Mouse (Mus musculus): ENCODE results near the gene Fam189b. TPM values are rescaled to one million over a fixed set of nuclear protein-coding genes. Genes with fewer than 3 reads are reported as not detected.

Gene Fam189b
- polyA plus RNA-seq, 1 experiment from 2014 or later, result 12.8 TPM

GRCm38 (mm10) chr3:89174844-89175243, 8.1 kb upstream of the Fam189b start:
- WGBS, result 94% methylated on average over 11 of the region's 11 CpGs
- Histone ChIP-seq H3K4me2 (no peak overlapping the region), H3K4me1 (peaks cover 15% of the 10 kb centered on the region), H3K9ac (no peak overlapping the region), H3K27me3 (replicated peaks) (no peaks in the 10 kb centered on the region), H3K27ac (replicated peaks) (no peak overlapping the region), H3K9me3 (no peaks in the 10 kb centered on the region), H3K36me3 (peaks cover 81% of the 10 kb centered on the region), H3K4me3 (no peak overlapping the region)
- no peak for ATAC-seq (ENCODE audit: extremely low read depth, insufficient number of reproducible peaks, low FRiP score, low TSS enrichment)

GRCm38 (mm10) chr3:89175544-89175943, 7.4 kb upstream of the Fam189b start:
- Histone ChIP-seq H3K4me1 (peaks cover 15% of the 10 kb centered on the region), H3K27me3 (replicated peaks) (no peaks in the 10 kb centered on the region), H3K36me3 (peaks cover 81% of the 10 kb centered on the region), H3K4me3 (no peak overlapping the region), H3K9ac (no peak overlapping the region), H3K27ac (replicated peaks) (no peak overlapping the region), H3K4me2 (no peak overlapping the region), H3K9me3 (no peaks in the 10 kb centered on the region)
- 91% methylated on average over 10 of the region's 10 CpGs for WGBS
- no peak for ATAC-seq (ENCODE audit: extremely low read depth, insufficient number of reproducible peaks, low FRiP score, low TSS enrichment)

GRCm38 (mm10) chr3:89176421-89176820, 6.5 kb upstream of the Fam189b start:
- Histone ChIP-seq H3K36me3 (peaks cover 81% of the 10 kb centered on the region), H3K4me1 (peaks cover 15% of the 10 kb centered on the region), H3K4me2 (no peak overlapping the region), H3K9ac (no peak overlapping the region), H3K4me3 (no peak overlapping the region), H3K9me3 (no peaks in the 10 kb centered on the region), H3K27me3 (replicated peaks) (no peaks in the 10 kb centered on the region), H3K27ac (replicated peaks) (no peak overlapping the region)
- ATAC-seq (ENCODE audit: extremely low read depth, insufficient number of reproducible peaks, low FRiP score, low TSS enrichment), result no peak
- 75% methylated on average over 7 of the region's 7 CpGs for WGBS

GRCm38 (mm10) chr3:89177242-89178106, 5.5 kb upstream of the Fam189b start, which contains the start of gene Scamp3:
Gene Scamp3, plus strand, starts transcription at chr3:89177473.
- peak within 1 kb of the TSS; percentile 92 for H3K9ac ChIP-seq
- H3K4me1 ChIP-seq, result peaks cover 18% of the 10 kb centered on the region
- peak within 1 kb of the TSS; percentile 83 for H3K27ac ChIP-seq (replicated peaks)
- H3K27me3 ChIP-seq (replicated peaks), result no peaks in the 10 kb centered on the region
- WGBS, result 0% methylated on average over 43 of the region's 43 CpGs
- peak; percentile 86 for ATAC-seq (ENCODE audit: extremely low read depth, insufficient number of reproducible peaks, low FRiP score, low TSS enrichment)
- H3K4me3 ChIP-seq, result peak within 1 kb of the TSS; percentile 78
- peak within 1 kb of the TSS; percentile 96 for H3K4me2 ChIP-seq
- no peaks in the 10 kb centered on the region for H3K9me3 ChIP-seq
- H3K36me3 ChIP-seq, result peaks cover 81% of the 10 kb centered on the region

- 5% methylated on average over 6 of the region's 6 CpGs for whole genome bisulfite sequencing
- no peak for ATAC-seq (ENCODE audit: extremely low read depth, insufficient number of reproducible peaks, low FRiP score, low TSS enrichment)
- peaks cover 77% of the 10 kb centered on the region for H3K36me3 ChIP-seq
Measured at GRCm38 (mm10) chr3:89178107-89178385, 4.9 kb upstream of the Fam189b start.

GRCm38 (mm10) chr3:89179056-89179455, 3.9 kb upstream of the Fam189b start:
- Histone ChIP-seq H3K27ac (replicated peaks) (no peak overlapping the region), H3K4me2 (0 out of 2 replicates have a peak overlapping the region, but pooled peaks have one; percentile 96), H3K9me3 (no peaks in the 10 kb centered on the region), H3K9ac (no peak overlapping the region), H3K36me3 (peaks cover 67% of the 10 kb centered on the region), H3K27me3 (replicated peaks) (no peaks in the 10 kb centered on the region), H3K4me3 (no peak overlapping the region; the same call in 1 of the 2 replicates), H3K4me1 (peaks cover 28% of the 10 kb centered on the region)
- no peak for ATAC-seq (ENCODE audit: extremely low read depth, insufficient number of reproducible peaks, low FRiP score, low TSS enrichment)
- WGBS, result 86% methylated on average over 11 of the region's 11 CpGs

More at GRCm38 (mm10) chr3:89178107-89178385, 4.9 kb upstream of the Fam189b start:
- Histone ChIP-seq H3K4me2 (peak overlapping the region; percentile 96), H3K4me1 (peaks cover 21% of the 10 kb centered on the region), H3K4me3 (peak overlapping the region; percentile 78), H3K9me3 (no peaks in the 10 kb centered on the region), H3K27me3 (replicated peaks) (no peaks in the 10 kb centered on the region), H3K27ac (replicated peaks) (peak overlapping the region; percentile 83), H3K9ac (peak overlapping the region; percentile 92)

GRCm38 (mm10) chr3:89181749-89182500, 1.0 kb upstream of the Fam189b start:
- Histone ChIP-seq H3K9me3 (no peaks in the 10 kb centered on the region), H3K9ac (no peak overlapping the region), H3K27ac (replicated peaks) (peak overlapping the region; percentile 28; the same call in 1 of the 2 replicates), H3K36me3 (peaks cover 44% of the 10 kb centered on the region), H3K4me1 (peaks cover 38% of the 10 kb centered on the region), H3K27me3 (replicated peaks) (peaks cover 7% of the 10 kb centered on the region; the same call in 1 of the 2 replicates), H3K4me2 (no peak overlapping the region), H3K4me3 (no peak overlapping the region)
- no peak for ATAC-seq (ENCODE audit: extremely low read depth, insufficient number of reproducible peaks, low FRiP score, low TSS enrichment)
- WGBS, result 87% methylated on average over 27 of the region's 27 CpGs

GRCm38 (mm10) chr3:89182531-89183057, 349 bp upstream of the Fam189b start:
- H3K27me3 ChIP-seq (replicated peaks), result peaks cover 13% of the 10 kb centered on the region; the same call in 1 of the 2 replicates
- H3K4me1 ChIP-seq, result peaks cover 38% of the 10 kb centered on the region
- no peaks in the 10 kb centered on the region for H3K9me3 ChIP-seq
- 0 out of 2 replicates have a peak, but pooled peaks have one; percentile 3 for ATAC-seq (ENCODE audit: extremely low read depth, insufficient number of reproducible peaks, low FRiP score, low TSS enrichment)
- WGBS, result 48% methylated on average over 7 of the region's 7 CpGs
- peak overlapping the region; percentile 98 for H3K4me2 ChIP-seq
- H3K4me3 ChIP-seq, result peak overlapping the region; percentile 78
- peaks cover 45% of the 10 kb centered on the region for H3K36me3 ChIP-seq
- peak overlapping the region; percentile 28; the same call in 1 of the 2 replicates for H3K27ac ChIP-seq (replicated peaks)
- no peak overlapping the region for H3K9ac ChIP-seq

- no peak for ATAC-seq (ENCODE audit: extremely low read depth, insufficient number of reproducible peaks, low FRiP score, low TSS enrichment)
- Histone ChIP-seq H3K4me1 (peaks cover 27% of the 10 kb centered on the region), H3K27ac (replicated peaks) (no peak overlapping the region), H3K9me3 (no peaks in the 10 kb centered on the region), H3K36me3 (peaks cover 53% of the 10 kb centered on the region), H3K4me3 (peak overlapping the region; percentile 78), H3K9ac (peak overlapping the region; percentile 90), H3K27me3 (replicated peaks) (peaks cover 13% of the 10 kb centered on the region; the same call in 1 of the 2 replicates), H3K4me2 (peak overlapping the region; percentile 98)
- 83% methylated on average over 6 of the region's 6 CpGs for WGBS
Measured at GRCm38 (mm10) chr3:89183959-89184315, 994 bp downstream of the Fam189b start.

GRCm38 (mm10) chr3:89187197-89187596, 4.3 kb downstream of the Fam189b start:
- peaks cover 23% of the 10 kb centered on the region for H3K4me1 ChIP-seq
- no peak overlapping the region for H3K27ac ChIP-seq (replicated peaks)
- 0 out of 2 replicates have a peak overlapping the region, but pooled peaks have one; percentile 3 for H3K4me2 ChIP-seq
- H3K36me3 ChIP-seq, result peaks cover 20% of the 10 kb centered on the region
- H3K9me3 ChIP-seq, result no peaks in the 10 kb centered on the region
- ATAC-seq (ENCODE audit: extremely low read depth, insufficient number of reproducible peaks, low FRiP score, low TSS enrichment), result no peak
- peaks cover 13% of the 10 kb centered on the region; the same call in 1 of the 2 replicates for H3K27me3 ChIP-seq (replicated peaks)
- H3K4me3 ChIP-seq, result no peak overlapping the region
- H3K9ac ChIP-seq, result 0 out of 2 replicates have a peak overlapping the region, but pooled peaks have one; percentile 29
- 40% methylated on average over 23 of the region's 23 CpGs for WGBS

All from heart, embryonic 13.5 days (tissue).